Mouse (Mus musculus): ENCODE measurements at regions not wholly inside any gene's neighbourhood (a gene's known extent, or its start where the extent isn't known, plus 50 kb on each side); places are given as distances from the start of the nearest gene placed in this dataset.

GRCm38 (mm10) chr2:92709668-92710067 is 110.2 kb downstream of the Chst1 start:
- DNase-seq (ENCODE audit: low spot score) = no peak

DNA sequence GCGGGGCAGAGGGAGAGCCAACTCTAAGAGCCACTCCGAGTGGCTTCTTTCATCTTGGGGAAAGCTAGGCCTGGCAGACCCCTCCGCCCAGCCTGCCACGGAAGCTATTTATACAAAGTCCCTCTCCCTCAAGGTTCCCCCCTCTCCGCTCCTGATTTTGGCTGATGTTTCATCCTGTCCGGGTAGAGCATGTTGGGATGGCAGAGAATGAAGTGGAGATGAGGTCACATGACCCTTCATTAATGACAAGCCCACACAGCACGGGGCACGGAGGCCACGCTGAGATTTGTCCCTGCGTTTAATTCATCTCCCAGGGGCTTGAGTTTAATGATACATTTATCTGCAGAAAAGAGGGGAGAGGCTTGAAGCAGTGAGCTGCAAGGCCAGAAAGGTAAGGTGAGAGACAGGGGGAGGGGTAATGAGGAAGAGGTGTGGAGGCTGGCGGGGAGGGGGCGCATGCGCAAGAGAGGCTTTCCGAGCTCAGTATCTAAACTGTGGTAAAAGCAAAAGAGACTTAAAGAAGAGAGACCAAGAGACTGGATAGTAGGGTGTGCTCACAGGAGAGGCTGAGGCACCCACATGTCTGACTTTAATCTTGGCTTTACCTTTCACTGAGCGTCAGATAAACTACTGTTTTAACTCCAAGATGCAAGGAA is 111.7 kb downstream of the Chst1 start:
- DNase-seq (ENCODE audit: low spot score) = no peak

DNA sequence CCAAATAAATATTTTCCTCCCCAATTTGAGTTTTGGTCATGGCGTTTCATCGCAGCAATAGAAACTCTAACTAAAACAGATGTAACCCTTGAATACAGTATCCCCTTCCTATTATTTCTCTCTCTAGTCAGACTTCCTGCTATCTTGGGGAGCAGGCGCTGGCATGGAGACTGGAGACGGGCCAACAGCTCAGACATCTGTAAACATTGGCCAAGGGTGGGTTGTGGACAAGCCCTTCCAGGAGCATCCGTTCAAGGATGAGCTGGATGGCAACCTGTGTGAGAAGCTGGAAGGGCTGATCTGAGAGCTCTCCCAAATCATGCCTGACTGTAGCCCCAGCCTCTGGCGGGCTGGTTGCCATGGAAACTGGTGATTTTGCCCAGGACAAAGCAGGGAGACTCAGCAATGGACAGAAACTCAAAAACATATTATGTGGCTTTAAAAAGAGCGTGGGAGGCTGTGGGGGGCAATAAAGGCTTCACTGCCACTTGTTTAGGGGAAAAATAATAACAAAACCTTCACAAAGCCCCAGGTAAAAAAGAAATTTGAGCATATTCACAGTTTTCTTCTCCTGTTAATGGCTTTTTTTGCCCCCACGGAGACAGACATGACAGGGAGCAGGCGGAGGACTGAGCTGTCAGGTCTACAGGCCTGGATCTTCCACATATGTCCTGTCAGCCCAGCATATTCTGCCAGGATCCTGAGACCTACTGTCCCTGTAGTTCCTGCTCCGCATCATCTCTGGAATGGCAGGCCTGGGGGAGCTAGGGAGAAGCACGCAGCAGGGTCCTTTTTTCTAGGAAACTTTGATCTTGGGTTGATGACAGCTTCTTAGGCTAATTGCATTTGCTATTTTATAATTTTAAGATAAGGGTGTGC is 113.0 kb downstream of the Chst1 start:
- no peak for DNase-seq (ENCODE audit: low spot score)

DNA sequence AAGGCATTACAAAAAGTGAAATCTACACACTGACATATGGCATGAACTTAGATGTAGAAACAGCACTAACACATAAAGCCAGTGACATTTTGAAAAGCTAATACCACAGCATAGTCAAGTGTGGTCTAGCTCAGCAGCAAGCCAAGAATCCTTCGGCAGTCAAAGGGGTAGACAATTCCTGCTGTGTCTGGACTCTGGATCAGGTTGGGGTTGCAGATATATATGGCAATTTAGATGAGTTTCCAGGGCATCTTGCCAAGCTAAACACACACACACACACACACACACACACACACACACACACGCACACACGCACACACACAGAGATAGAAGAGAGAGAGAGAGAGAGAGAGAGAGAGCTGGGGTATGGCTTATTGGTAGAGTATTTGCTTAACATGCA is 118.2 kb downstream of the Chst1 start:
- DNase-seq (ENCODE audit: low spot score) = no peak

DNA sequence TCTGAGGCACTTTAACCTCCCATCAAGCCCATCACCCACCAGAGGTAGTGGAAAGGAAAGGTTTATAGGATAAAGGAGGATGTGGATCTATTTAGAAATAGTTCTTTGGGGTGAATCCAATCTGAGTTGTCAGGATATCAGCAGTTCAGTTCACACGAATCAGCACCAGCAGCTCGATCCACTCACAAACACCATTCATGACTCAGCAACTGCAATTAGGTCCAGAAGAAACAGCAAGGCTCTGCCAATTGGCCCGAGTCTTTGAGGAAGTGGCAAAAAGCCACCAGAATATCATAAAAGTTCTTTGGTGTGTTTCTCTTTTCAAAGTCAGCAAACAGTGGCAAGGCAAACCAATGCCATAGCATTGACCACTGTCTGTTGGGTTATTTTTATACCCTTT is 122.4 kb downstream of the Chst1 start:
- no peak for DNase-seq (ENCODE audit: low spot score)

DNA sequence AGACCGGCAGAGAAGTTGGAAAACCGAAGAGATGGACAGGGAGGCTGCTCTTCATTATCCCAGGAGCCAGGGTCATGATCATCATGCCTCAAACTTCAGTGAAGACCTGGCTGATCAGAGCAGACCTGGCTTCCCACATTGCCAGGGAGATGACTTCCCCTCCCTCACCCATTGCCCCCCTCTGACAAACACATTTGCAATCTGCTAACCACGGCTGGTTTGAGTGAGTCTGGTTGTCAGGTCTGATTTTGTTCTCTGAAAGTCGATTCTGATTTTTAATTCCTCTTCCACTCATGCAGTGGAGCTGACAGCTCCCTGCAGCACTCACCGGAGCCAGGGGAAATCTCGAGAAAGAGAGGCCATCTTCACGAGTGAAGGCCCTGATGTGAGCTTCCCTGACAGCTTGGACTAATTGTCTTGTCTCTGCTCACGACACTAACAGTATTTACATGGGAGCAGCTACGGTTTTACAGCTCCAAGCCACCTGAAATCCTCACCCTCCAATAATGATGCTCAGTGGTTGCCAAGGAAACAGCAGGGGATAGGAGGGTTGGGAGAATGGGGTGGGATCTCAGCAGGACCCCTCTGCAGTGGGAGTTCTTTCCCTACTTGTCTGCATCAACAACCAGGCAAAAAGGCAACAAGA is 124.2 kb downstream of the Chst1 start:
- no peak for DNase-seq (ENCODE audit: low spot score)

GRCm38 (mm10) chr2:92726640-92727039 is 127.1 kb downstream of the Chst1 start:
- DNase-seq (ENCODE audit: low spot score) = no peak

DNA sequence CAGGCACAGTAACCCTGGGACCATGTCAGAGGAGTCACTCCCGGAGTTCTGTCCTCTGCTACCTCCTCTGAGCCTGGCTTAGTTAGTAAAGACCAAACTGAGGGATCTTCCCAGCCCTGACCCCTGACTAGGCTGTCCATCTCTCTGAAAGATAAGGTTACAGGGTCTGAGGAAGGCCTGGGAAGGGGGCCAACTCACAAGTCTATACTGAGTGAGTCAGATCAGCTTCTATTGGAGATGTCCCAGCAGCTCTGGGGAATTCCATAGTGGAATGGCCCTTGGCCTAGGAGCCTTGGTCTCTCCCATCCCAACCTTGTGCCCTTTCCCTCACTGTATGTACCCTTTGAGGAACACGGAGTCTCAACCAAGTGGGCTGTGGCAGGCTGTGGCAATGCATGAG is 127.7 kb downstream of the Chst1 start:
- no peak for DNase-seq (ENCODE audit: low spot score)

DNA sequence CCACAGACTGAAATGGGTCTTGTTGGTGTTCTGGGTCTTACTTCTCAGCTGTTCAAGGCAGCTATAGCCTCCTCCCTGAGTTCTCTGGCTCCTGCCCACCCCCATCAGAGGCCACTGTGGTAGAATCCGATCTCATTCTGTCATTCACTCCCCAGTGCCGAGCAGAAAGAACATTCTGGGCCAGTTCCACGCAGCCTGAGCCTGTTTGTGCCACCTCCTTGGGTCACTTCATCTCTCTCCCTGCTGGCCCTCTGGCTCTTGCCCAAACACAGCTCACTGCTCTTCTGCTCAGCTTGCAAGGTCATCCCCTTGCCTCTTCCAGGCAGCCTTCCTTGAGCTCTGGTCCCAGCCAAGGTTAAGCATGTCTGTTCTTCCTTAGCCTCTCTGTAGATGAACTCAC is 128.9 kb downstream of the Chst1 start:
- DNase-seq (ENCODE audit: low spot score) = no peak

DNA sequence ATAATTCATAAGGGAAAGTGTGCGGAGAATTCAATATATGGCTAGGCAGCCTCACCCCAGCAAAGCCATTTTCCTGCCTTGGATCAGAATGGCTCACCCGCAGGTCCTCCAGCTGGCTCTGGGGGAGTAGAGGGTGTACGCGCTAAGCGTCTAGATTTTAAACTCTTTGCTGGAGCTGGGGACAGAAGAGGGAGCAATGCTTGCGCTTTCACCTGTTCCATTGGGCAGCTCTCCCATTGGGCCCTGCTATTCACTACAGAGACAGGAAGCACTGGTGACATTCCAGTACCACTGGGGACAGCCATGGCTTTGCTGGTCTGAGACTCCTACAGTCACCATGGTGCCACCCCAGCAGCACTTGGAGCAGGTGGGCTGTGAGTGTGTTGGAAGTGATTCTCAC is 130.9 kb downstream of the Chst1 start:
- no peak for DNase-seq (ENCODE audit: low spot score)

DNA sequence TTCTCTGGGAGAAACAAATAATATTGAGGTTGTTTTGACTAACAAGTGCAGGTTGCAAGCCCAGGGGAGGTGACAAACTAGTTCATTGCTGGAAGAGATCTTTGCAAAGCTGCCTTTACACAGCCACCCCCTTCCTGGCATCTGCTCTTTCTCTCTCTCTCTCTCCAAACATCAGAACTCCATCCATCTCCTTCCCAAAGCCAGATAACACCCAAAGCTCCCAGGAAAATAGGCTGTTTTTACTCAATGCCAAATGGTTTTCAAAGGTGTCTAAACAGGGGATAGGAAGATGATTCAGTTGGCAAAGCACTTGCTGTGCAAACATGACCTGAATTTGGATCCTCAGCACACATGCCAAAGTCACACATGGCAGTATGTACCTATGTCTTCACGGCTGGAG is 133.9 kb downstream of the Chst1 start:
- DNase-seq (ENCODE audit: low spot score) = no peak

GRCm38 (mm10) chr2:92735784-92736183 is 136.3 kb downstream of the Chst1 start:
- DNase-seq (ENCODE audit: low spot score) = no peak

- no peak for DNase-seq (ENCODE audit: low spot score)
Measured at GRCm38 (mm10) chr2:92737301-92737700, 137.8 kb downstream of the Chst1 start.

- no peak for DNase-seq (ENCODE audit: low spot score)
Measured at GRCm38 (mm10) chr2:92739576-92739975, 140.1 kb downstream of the Chst1 start.

DNA sequence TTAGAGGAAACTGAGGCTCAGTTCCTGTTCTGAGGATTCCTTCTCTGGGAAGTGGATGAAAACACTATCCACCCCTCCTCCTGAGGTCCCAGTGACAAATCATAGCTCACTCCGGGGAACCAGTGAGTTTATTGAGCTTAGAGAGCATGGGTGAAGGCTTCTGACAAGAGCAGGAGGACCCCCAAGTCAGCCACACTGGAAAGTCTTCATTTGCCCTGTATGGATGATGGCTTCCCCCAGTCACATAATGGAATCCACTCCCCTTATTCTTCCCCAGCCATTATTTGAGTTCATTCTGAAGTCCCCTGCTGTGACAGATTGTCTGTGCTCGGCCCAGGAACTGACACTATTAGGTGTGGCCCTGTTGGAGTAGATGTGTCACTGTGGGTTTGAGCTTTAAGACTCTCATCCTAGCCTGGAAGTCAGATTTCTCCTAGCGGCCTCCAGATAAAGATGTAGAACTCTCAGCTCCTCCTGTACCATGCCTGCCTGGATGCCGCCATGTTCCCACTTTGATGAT is 141.3 kb downstream of the Chst1 start:
- DNase-seq (ENCODE audit: low spot score) = no peak

DNA sequence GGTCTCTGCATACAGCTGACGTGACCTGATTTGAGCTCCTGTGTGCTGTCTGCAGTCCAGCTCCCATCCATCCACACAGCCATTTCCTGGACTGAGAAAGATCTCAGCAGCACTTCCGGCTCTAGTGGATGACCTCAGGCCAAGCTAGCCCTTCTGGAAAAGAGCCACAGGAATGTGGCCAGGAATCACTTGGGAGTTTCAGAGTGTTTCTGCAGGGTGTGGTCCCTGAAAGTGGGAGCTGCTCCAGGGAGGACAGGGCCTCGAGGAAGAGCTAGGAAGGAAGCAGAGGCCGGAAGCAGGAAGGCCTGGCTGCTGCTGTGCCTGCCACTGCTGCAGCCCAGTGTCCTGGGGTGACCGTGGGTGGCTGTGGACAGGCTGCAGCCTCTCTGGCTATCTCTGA is 142.5 kb downstream of the Chst1 start:
- DNase-seq (ENCODE audit: low spot score) = no peak

- no peak for DNase-seq (ENCODE audit: low spot score)
Measured at GRCm38 (mm10) chr2:92742671-92743070, 143.2 kb downstream of the Chst1 start.

DNA sequence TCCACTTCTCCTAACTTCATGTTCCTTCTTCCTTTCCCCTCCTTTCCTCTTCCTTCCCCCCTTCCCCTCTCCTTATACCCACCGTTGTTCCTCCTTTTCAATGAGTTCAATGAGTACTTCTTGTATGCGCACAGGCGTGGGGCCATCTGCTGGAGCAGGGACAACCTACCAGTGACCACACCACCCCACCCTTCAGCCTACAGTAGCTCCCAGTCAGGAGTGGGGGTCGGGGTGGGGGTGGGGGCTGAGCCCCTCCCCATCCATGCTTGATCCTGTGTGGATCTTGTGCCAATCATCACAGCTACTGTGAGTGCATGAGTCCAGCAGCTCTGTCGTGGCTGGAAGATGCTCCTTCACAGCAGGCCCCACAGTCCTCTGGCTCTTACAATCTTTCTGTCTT is 143.6 kb downstream of the Chst1 start:
- DNase-seq (ENCODE audit: low spot score) = no peak

DNA sequence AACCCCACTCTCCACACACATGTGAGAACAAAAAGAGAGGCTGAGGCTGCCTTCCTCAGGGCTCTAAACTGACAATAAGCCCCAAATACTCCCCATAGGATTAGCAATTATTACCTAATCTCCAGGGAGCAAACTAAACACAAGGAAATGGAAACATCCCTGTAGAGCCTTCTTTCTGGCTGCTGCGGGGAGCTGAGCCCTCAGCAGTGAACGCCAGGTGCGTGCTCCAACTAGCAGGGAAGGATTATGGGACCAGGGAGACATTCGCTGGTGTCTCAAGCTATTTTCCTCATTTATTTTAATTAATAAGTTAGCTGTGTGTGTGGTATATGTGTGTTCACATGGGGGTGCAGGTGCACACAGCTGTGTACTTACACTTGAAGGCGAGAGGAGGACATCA is 144.4 kb downstream of the Chst1 start:
- DNase-seq (ENCODE audit: low spot score) = no peak

- no peak for DNase-seq (ENCODE audit: low spot score)
Measured at GRCm38 (mm10) chr2:92747406-92747805, 147.9 kb downstream of the Chst1 start.

GRCm38 (mm10) chr2:92750116-92750515 is 150.6 kb downstream of the Chst1 start:
- DNase-seq (ENCODE audit: low spot score) = no peak

DNA sequence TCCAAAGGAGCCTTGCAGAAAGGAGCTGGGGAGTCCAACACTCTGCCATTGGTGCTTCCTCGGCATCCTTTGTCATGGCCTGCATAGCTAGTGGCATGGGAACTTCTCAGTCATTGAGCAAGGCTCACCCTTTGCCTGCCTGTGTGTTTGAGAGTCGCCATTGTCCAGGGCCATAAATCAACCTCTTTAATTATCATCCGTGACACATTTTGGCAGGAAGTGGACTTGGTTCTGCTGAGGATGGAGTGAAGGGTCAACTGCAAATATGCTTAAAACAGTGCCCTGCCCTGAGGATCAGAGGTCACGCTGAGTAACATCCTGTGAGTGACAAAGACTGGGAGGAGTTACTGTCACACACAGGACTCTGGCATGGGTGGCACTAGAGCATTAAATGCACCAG is 151.2 kb downstream of the Chst1 start:
- DNase-seq (ENCODE audit: low spot score) = no peak

DNA sequence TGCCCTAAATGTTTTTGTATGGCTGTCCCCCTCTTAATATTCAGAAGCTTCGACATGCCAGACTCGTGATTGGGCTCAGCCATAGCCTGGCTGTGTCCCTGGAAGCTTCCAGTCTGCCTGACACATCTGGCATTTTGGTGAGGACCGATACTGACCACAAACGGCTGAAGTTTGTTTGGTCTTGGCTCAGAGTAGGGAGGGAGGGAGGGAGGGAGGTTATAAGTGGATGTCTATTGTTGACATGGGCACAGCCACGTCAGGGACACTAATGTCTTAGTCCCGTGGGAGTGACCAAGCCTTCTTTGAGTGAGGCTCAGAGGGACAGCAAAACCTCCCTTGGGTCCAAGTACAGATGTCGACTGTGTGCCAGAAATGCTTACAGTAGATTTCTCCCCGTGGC is 151.7 kb downstream of the Chst1 start:
- DNase-seq (ENCODE audit: low spot score) = no peak
